Mouse (Mus musculus): ENCODE results near the gene Nxpe4. TPM values are rescaled to one million over a fixed set of nuclear protein-coding genes. Genes with fewer than 3 reads are reported as not detected.

The Nxpe4 gene
- polyA plus RNA-seq, 1 experiment from 2014 or later, result 9.0 TPM

DNA sequence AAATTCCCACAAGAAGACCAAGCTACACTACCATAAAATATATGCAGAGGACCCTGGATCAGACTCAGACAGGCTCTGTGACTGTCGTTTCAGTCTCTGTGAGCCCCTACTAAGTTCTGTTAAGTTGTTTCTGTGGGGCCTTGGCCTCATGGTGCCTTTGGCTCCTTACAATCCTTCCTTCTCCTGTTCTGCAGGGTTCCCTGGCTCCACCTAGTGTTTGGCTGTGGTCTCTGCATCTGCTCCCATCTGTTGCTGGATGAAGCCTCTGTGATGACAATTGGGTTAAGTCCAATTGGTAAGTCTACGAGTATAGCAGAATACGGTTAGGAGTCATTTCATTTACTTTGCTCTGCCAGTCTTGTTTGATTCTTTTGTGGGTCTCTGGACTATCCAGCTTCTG is 193.0 kb downstream of the Nxpe4 start:
- no peak overlapping the region for H3K4me2 ChIP-seq (ENCODE audit: low read length)
- no peaks in the 10 kb centered on the region for H3K9me3 ChIP-seq (replicated peaks; ENCODE audit: control insufficient read depth, low read length, poor library complexity, severe bottlenecking)
- H3K27me3 ChIP-seq (ENCODE audit: control insufficient read depth, insufficient read depth, low read depth, low read length), result no peaks in the 10 kb centered on the region
- ATAC-seq, result no peak
- H3K36me3 ChIP-seq (ENCODE audit: control insufficient read depth, insufficient read depth, low read length), result no peaks in the 10 kb centered on the region
- no peak overlapping the region for H3K27ac ChIP-seq (ENCODE audit: low read length)
- 55% methylated on average over 3 of the region's 3 CpGs for WGBS
- no peak overlapping the region for H3K4me3 ChIP-seq (ENCODE audit: low read depth, low read length)
- H3K9ac ChIP-seq (ENCODE audit: low read depth, low read length), result no peak overlapping the region
- no peaks in the 10 kb centered on the region for H3K4me1 ChIP-seq (ENCODE audit: control insufficient read depth, insufficient read depth, low read length)

- H3K9ac ChIP-seq (ENCODE audit: low read depth, low read length), result no peak overlapping the region
- no peak overlapping the region for H3K4me3 ChIP-seq (ENCODE audit: low read depth, low read length)
- no peaks in the 10 kb centered on the region for H3K27me3 ChIP-seq (ENCODE audit: control insufficient read depth, insufficient read depth, low read depth, low read length)
- no peaks in the 10 kb centered on the region for H3K9me3 ChIP-seq (replicated peaks; ENCODE audit: control insufficient read depth, low read length, poor library complexity, severe bottlenecking)
- 88% methylated on average over 3 of the region's 3 CpGs for WGBS
- no peak overlapping the region for H3K4me2 ChIP-seq (ENCODE audit: low read length)
- no peak for ATAC-seq
- no peak overlapping the region for H3K27ac ChIP-seq (ENCODE audit: low read length)
- H3K4me1 ChIP-seq (ENCODE audit: control insufficient read depth, insufficient read depth, low read length), result peaks cover under 1% of the 10 kb centered on the region; the same call in 1 of the 2 replicates
- H3K36me3 ChIP-seq (ENCODE audit: control insufficient read depth, insufficient read depth, low read length), result no peaks in the 10 kb centered on the region
These were observed 195.3 kb downstream of the Nxpe4 start for GRCm38 (mm10) chr9:48357097-48357496.

DNA sequence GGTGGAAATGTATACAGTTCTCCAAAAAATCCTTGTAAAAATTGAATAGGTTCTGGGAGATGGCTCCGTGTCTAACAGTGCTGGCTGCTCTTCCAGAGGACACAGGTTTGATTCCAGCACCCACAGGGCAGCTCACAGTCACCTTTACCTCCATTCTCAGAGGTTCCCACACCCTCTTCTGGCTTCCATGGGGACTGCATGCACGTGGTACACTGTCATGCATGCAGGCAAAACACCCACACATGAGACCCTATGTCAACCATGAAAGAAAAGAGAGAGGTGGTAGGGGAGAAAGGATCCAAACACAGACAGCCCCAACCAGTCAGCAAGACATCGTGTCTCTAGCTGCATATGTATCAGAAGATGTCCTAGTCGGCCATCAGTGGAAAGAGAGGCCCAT is 199.0 kb downstream of the Nxpe4 start:
- WGBS, result 72% methylated on average over 4 of the region's 4 CpGs
- Histone ChIP-seq H3K4me3 (ENCODE audit: low read depth, low read length) (no peak overlapping the region), H3K4me2 (ENCODE audit: low read length) (no peak overlapping the region), H3K9ac (ENCODE audit: low read depth, low read length) (no peak overlapping the region), H3K36me3 (ENCODE audit: control insufficient read depth, insufficient read depth, low read length) (no peaks in the 10 kb centered on the region), H3K4me1 (ENCODE audit: control insufficient read depth, insufficient read depth, low read length) (peaks cover 3% of the 10 kb centered on the region; the same call in 1 of the 2 replicates), H3K27me3 (ENCODE audit: control insufficient read depth, insufficient read depth, low read depth, low read length) (no peaks in the 10 kb centered on the region), H3K9me3 (replicated peaks; ENCODE audit: control insufficient read depth, low read length, poor library complexity, severe bottlenecking) (no peaks in the 10 kb centered on the region), H3K27ac (ENCODE audit: low read length) (no peak overlapping the region)
- ATAC-seq, result no peak

DNA sequence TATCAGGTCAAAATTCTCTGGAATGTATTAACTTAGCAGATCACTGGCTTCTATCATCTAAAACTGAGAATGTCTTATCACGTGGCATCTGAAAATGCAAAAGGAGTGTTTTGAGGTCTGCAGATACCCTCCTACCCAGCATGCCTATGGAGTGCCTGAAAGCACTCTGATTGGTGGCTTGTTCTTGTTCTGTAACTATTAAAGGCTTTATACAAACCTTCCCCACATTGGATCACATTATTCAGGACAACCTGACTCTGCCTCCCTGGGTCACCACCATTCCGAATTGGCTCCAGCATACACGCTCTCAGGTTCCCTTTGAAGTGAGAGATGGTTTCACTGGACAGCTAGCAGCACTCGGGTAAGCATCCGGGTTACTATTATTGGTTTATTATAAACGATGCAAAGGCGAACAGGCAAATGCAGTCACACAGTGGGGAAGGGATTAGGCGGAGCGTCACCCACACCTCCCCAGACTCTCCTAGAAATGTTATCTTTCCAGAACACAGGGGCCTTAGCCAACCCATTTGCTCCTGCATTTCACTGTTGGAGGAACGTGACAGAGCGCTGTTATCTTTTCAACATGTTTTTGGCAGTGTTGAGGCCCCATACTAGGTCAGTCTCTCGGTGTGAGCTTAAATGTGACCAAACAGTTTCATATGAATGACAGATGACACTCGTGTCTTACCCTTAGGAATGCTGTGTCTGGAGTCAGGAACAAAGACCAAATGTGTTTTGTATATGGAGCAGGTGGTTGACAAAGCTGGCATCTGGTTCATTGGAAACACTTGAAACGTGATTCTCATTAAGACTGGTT is 200.2 kb downstream of the Nxpe4 start:
- Histone ChIP-seq H3K4me1 (ENCODE audit: control insufficient read depth, insufficient read depth, low read length) (peaks cover 3% of the 10 kb centered on the region; the same call in 1 of the 2 replicates), H3K4me3 (ENCODE audit: low read depth, low read length) (no peak overlapping the region), H3K4me2 (ENCODE audit: low read length) (no peak overlapping the region), H3K36me3 (ENCODE audit: control insufficient read depth, insufficient read depth, low read length) (no peaks in the 10 kb centered on the region), H3K9ac (ENCODE audit: low read depth, low read length) (no peak overlapping the region), H3K9me3 (replicated peaks; ENCODE audit: control insufficient read depth, low read length, poor library complexity, severe bottlenecking) (no peaks in the 10 kb centered on the region), H3K27me3 (ENCODE audit: control insufficient read depth, insufficient read depth, low read depth, low read length) (no peaks in the 10 kb centered on the region), H3K27ac (ENCODE audit: low read length) (no peak overlapping the region)
- ATAC-seq, result no peak
- WGBS, result 60% methylated on average over 14 of the region's 14 CpGs

DNA sequence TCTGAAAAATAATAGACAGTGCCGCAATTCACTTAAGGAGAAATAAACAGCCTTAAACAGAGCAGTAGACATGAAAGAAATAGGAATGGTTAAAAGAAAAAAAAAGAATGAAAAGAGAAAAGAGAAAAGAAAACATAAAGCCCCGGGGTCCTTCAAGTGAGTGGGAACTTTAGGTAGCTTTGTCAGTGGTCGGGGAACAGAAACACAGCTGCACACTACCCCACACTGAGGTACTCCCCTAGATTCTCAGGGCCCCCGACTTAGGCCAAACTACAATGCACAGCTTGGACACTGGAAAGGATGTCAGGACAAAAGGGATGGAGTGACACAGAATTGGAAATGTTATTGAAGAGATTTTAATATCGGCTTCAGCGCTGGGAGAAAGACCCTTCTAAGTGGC is 200.9 kb downstream of the Nxpe4 start:
- no peak for ATAC-seq
- Histone ChIP-seq H3K36me3 (ENCODE audit: control insufficient read depth, insufficient read depth, low read length) (no peaks in the 10 kb centered on the region), H3K9me3 (replicated peaks; ENCODE audit: control insufficient read depth, low read length, poor library complexity, severe bottlenecking) (no peaks in the 10 kb centered on the region), H3K27me3 (ENCODE audit: control insufficient read depth, insufficient read depth, low read depth, low read length) (no peaks in the 10 kb centered on the region), H3K9ac (ENCODE audit: low read depth, low read length) (no peak overlapping the region), H3K4me3 (ENCODE audit: low read depth, low read length) (no peak overlapping the region), H3K27ac (ENCODE audit: low read length) (no peak overlapping the region), H3K4me1 (ENCODE audit: control insufficient read depth, insufficient read depth, low read length) (peaks cover 3% of the 10 kb centered on the region; the same call in 1 of the 2 replicates), H3K4me2 (ENCODE audit: low read length) (no peak overlapping the region)
- 81% methylated on average over 6 of the region's 6 CpGs for WGBS

- WGBS, result 72% methylated on average over 4 of the region's 4 CpGs
- ATAC-seq, result no peak
- H3K9me3 ChIP-seq (replicated peaks; ENCODE audit: control insufficient read depth, low read length, poor library complexity, severe bottlenecking), result no peaks in the 10 kb centered on the region
- H3K4me1 ChIP-seq (ENCODE audit: control insufficient read depth, insufficient read depth, low read length), result no peaks in the 10 kb centered on the region
- H3K9ac ChIP-seq (ENCODE audit: low read depth, low read length), result no peak overlapping the region
- no peaks in the 10 kb centered on the region for H3K27me3 ChIP-seq (ENCODE audit: control insufficient read depth, insufficient read depth, low read depth, low read length)
- H3K4me2 ChIP-seq (ENCODE audit: low read length), result no peak overlapping the region
- H3K4me3 ChIP-seq (ENCODE audit: low read depth, low read length), result no peak overlapping the region
- no peaks in the 10 kb centered on the region for H3K36me3 ChIP-seq (ENCODE audit: control insufficient read depth, insufficient read depth, low read length)
- no peak overlapping the region for H3K27ac ChIP-seq (ENCODE audit: low read length)
These were observed 211.5 kb downstream of the Nxpe4 start for GRCm38 (mm10) chr9:48373232-48373878.

GRCm38 (mm10) chr9:48374357-48374756 is 212.5 kb downstream of the Nxpe4 start:
- H3K4me3 ChIP-seq (ENCODE audit: low read depth, low read length), result no peak overlapping the region
- H3K36me3 ChIP-seq (ENCODE audit: control insufficient read depth, insufficient read depth, low read length), result no peaks in the 10 kb centered on the region
- WGBS, result 81% methylated on average over 2 of the region's 2 CpGs
- H3K27me3 ChIP-seq (ENCODE audit: control insufficient read depth, insufficient read depth, low read depth, low read length), result no peaks in the 10 kb centered on the region
- no peak overlapping the region for H3K4me2 ChIP-seq (ENCODE audit: low read length)
- no peak for ATAC-seq
- H3K9ac ChIP-seq (ENCODE audit: low read depth, low read length), result no peak overlapping the region
- no peak overlapping the region for H3K27ac ChIP-seq (ENCODE audit: low read length)
- H3K4me1 ChIP-seq (ENCODE audit: control insufficient read depth, insufficient read depth, low read length), result no peaks in the 10 kb centered on the region
- no peaks in the 10 kb centered on the region for H3K9me3 ChIP-seq (replicated peaks; ENCODE audit: control insufficient read depth, low read length, poor library complexity, severe bottlenecking)

- WGBS, result 89% methylated on average over 4 of the region's 4 CpGs
- H3K9ac ChIP-seq (ENCODE audit: low read depth, low read length), result no peak overlapping the region
- H3K27ac ChIP-seq (ENCODE audit: low read length), result no peak overlapping the region
- H3K4me2 ChIP-seq (ENCODE audit: low read length), result no peak overlapping the region
- H3K36me3 ChIP-seq (ENCODE audit: control insufficient read depth, insufficient read depth, low read length), result no peaks in the 10 kb centered on the region
- no peaks in the 10 kb centered on the region for H3K27me3 ChIP-seq (ENCODE audit: control insufficient read depth, insufficient read depth, low read depth, low read length)
- ATAC-seq, result no peak
- no peak overlapping the region for H3K4me3 ChIP-seq (ENCODE audit: low read depth, low read length)
- H3K9me3 ChIP-seq (replicated peaks; ENCODE audit: control insufficient read depth, low read length, poor library complexity, severe bottlenecking), result no peaks in the 10 kb centered on the region
- H3K4me1 ChIP-seq (ENCODE audit: control insufficient read depth, insufficient read depth, low read length), result no peaks in the 10 kb centered on the region
These were observed 226.6 kb downstream of the Nxpe4 start for GRCm38 (mm10) chr9:48388451-48388850.

DNA sequence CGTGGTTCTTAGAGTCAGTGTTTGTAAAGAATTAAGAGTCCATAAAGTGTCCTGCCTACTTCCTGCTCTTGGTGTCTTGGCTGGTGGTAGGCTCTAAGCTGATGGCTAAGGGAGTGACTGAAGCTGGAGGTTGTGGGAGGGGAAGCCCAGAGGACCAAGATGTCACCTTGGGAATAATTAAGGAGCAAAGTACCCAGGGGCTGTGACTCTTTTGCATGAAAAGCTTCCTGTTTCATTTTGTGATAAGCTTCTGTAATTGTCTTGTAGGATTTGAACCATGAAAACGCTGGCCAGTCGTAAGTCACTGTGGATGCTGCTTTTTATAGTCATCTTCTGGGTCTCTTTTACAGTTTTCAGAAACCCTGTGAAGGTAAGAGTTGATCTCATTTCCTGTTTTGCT is 228.2 kb downstream of the Nxpe4 start:
- WGBS, result 90% methylated on average over 3 of the region's 3 CpGs
- H3K36me3 ChIP-seq (ENCODE audit: control insufficient read depth, insufficient read depth, low read length), result no peaks in the 10 kb centered on the region
- no peaks in the 10 kb centered on the region for H3K4me1 ChIP-seq (ENCODE audit: control insufficient read depth, insufficient read depth, low read length)
- no peak overlapping the region for H3K9ac ChIP-seq (ENCODE audit: low read depth, low read length)
- no peak overlapping the region for H3K4me2 ChIP-seq (ENCODE audit: low read length)
- ATAC-seq, result no peak
- H3K27me3 ChIP-seq (ENCODE audit: control insufficient read depth, insufficient read depth, low read depth, low read length), result no peaks in the 10 kb centered on the region
- H3K9me3 ChIP-seq (replicated peaks; ENCODE audit: control insufficient read depth, low read length, poor library complexity, severe bottlenecking), result no peaks in the 10 kb centered on the region
- H3K27ac ChIP-seq (ENCODE audit: low read length), result no peak overlapping the region
- H3K4me3 ChIP-seq (ENCODE audit: low read depth, low read length), result no peak overlapping the region

Measured in midbrain, embryonic 16.5 days (tissue).